In genomic region chr11:102611317-102611705, GRCm38 (mm10) we compare ENCODE assay signal across 17 mouse cellular contexts. TPM values are rescaled to one million over a fixed set of nuclear protein-coding genes. Genes with fewer than 3 reads are reported as not detected.
A peak's percentile ranks its signal among the peaks of the same experiment; 100 is the strongest.
DNase-seq lines count a peak whose midpoint lies in the region; ATAC-seq lines count a peak whose summit lies in the region.
"Had no signal": no experiment of that assay in that cellular context is flagged by ENCODE, and none has a peak within 500 bp of the region (broad histone marks: within the 10 kb centered on the region; RNA-seq: fewer than 3 reads in every experiment).

No protein-coding gene starts in this region.

- no peak overlapping the region for H3K9ac ChIP-seq in hindbrain, embryonic 16.5 days (ENCODE audit: low read depth, low read length)
- no peak overlapping the region for H3K9ac ChIP-seq in midbrain, embryonic 11.5 days (ENCODE audit: low read length)
- H3K9ac ChIP-seq in midbrain, embryonic 15.5 days = no peak overlapping the region
- H3K9ac ChIP-seq in forebrain, embryonic 14.5 days (ENCODE audit: low read length) = no peak overlapping the region
- H3K9ac ChIP-seq in stomach, embryonic 14.5 days (replicated peaks; ENCODE audit: low read depth, low read length) = no peak overlapping the region
- H3K9ac ChIP-seq: liver, embryonic 14.5 days had no signal

- ATAC-seq in hindbrain, embryonic 16.5 days = no peak
- no peak for ATAC-seq in midbrain, embryonic 11.5 days (ENCODE audit: low FRiP score)
- ATAC-seq in midbrain, embryonic 15.5 days (replicated peaks) = no peak
- ATAC-seq in forebrain, embryonic 14.5 days = 0 out of 2 replicates have a peak, but pooled peaks have one; percentile 4
- ATAC-seq in stomach, embryonic 14.5 days (ENCODE audit: insufficient number of reproducible peaks, insufficient read depth, low FRiP score, low read depth) = no peak
- ATAC-seq: inflammation-experienced regulatory T-cells, adult 6 months had no signal

- no peak for DNase-seq in hindbrain, embryonic 10.5 days (ENCODE audit: low spot score)
- DNase-seq in midbrain, embryonic 11.5 days (ENCODE audit: low spot score, missing footprints) = no peak
- DNase-seq in forebrain, embryonic 14.5 days (ENCODE audit: low spot score) = no peak
- DNase-seq in adrenal gland, adult 18-20 months (ENCODE audit: low spot score in 2 of 2) = no peak
- DNase-seq in right cerebral cortex, postnatal 36 days (ENCODE audit: low spot score in 2 of 2) = no peak
- DNase-seq: cerebellum, adult 9-10 months; gastrocnemius, postnatal 36 days; thymus, adult 18-20 months had no signal

- 14% methylated on average over 6 of the region's 6 CpGs for WGBS in hindbrain, embryonic 10.5 days
- 23% methylated on average over 6 of the region's 6 CpGs for WGBS in hindbrain, embryonic 16.5 days
- 11% methylated on average over 6 of the region's 6 CpGs for WGBS in midbrain, embryonic 11.5 days
- WGBS in midbrain, embryonic 15.5 days = 11% methylated on average over 6 of the region's 6 CpGs
- WGBS in forebrain, embryonic 14.5 days = 7% methylated on average over 6 of the region's 6 CpGs
- 16% methylated on average over 6 of the region's 6 CpGs for WGBS in stomach, embryonic 14.5 days

- H3K4me3 ChIP-seq in hindbrain, embryonic 10.5 days = 0 out of 2 replicates have a peak overlapping the region, but pooled peaks have one; percentile 27
- H3K4me3 ChIP-seq in hindbrain, embryonic 16.5 days (ENCODE audit: low read length) = no peak overlapping the region
- H3K4me3 ChIP-seq in midbrain, embryonic 11.5 days (ENCODE audit: low read depth, low read length) = no peak overlapping the region
- H3K4me3 ChIP-seq in midbrain, embryonic 15.5 days = no peak overlapping the region
- H3K4me3 ChIP-seq in forebrain, embryonic 14.5 days (ENCODE audit: low read depth, low read length) = no peak overlapping the region
- no peak overlapping the region for H3K4me3 ChIP-seq in stomach, embryonic 14.5 days (ENCODE audit: low read depth, low read length)

- H3K9me3 ChIP-seq in hindbrain, embryonic 10.5 days = no peaks in the 10 kb centered on the region
- H3K9me3 ChIP-seq in hindbrain, embryonic 16.5 days (ENCODE audit: control insufficient read depth, low read length) = no peaks in the 10 kb centered on the region
- no peaks in the 10 kb centered on the region for H3K9me3 ChIP-seq in midbrain, embryonic 11.5 days (ENCODE audit: control insufficient read depth, low read length)
- H3K9me3 ChIP-seq in midbrain, embryonic 15.5 days = no peaks in the 10 kb centered on the region
- no peaks in the 10 kb centered on the region for H3K9me3 ChIP-seq in forebrain, embryonic 14.5 days (replicated peaks; ENCODE audit: control insufficient read depth, low read length)
- no peaks in the 10 kb centered on the region for H3K9me3 ChIP-seq in stomach, embryonic 14.5 days (ENCODE audit: control insufficient read depth, low read depth, low read length)

- H3K27me3 ChIP-seq in hindbrain, embryonic 10.5 days (ENCODE audit: insufficient read depth, poor library complexity, severe bottlenecking) = peaks cover 40% of the 10 kb centered on the region
- peaks cover 2% of the 10 kb centered on the region for H3K27me3 ChIP-seq in hindbrain, embryonic 16.5 days (replicated peaks; ENCODE audit: control insufficient read depth, insufficient read depth, low read length)
- H3K27me3 ChIP-seq in midbrain, embryonic 11.5 days (ENCODE audit: control insufficient read depth, insufficient read depth, low read length) = no peaks in the 10 kb centered on the region
- H3K27me3 ChIP-seq in midbrain, embryonic 15.5 days (replicated peaks) = no peaks in the 10 kb centered on the region; the same call in 1 of the 2 replicates
- H3K27me3 ChIP-seq in forebrain, embryonic 14.5 days (replicated peaks; ENCODE audit: control insufficient read depth, insufficient read depth, low read length) = no peaks in the 10 kb centered on the region
- H3K27me3 ChIP-seq in stomach, embryonic 14.5 days (ENCODE audit: control insufficient read depth, insufficient read depth, low read length) = no peaks in the 10 kb centered on the region

- no peaks in the 10 kb centered on the region for H3K36me3 ChIP-seq in hindbrain, embryonic 10.5 days
- H3K36me3 ChIP-seq in hindbrain, embryonic 16.5 days (ENCODE audit: control insufficient read depth, insufficient read depth, low read length) = no peaks in the 10 kb centered on the region
- no peaks in the 10 kb centered on the region for H3K36me3 ChIP-seq in midbrain, embryonic 11.5 days (ENCODE audit: control insufficient read depth, insufficient read depth, low read length)
- H3K36me3 ChIP-seq in midbrain, embryonic 15.5 days (replicated peaks) = no peaks in the 10 kb centered on the region
- H3K36me3 ChIP-seq in forebrain, embryonic 14.5 days (ENCODE audit: control insufficient read depth, insufficient read depth, low read length) = no peaks in the 10 kb centered on the region
- H3K36me3 ChIP-seq in stomach, embryonic 14.5 days (ENCODE audit: control insufficient read depth, insufficient read depth, low read length) = no peaks in the 10 kb centered on the region; the same call in 1 of the 2 replicates

- H3K4me2 ChIP-seq in hindbrain, embryonic 16.5 days (ENCODE audit: low read length) = no peak overlapping the region
- no peak overlapping the region for H3K4me2 ChIP-seq in midbrain, embryonic 11.5 days
- no peak overlapping the region for H3K4me2 ChIP-seq in midbrain, embryonic 15.5 days
- H3K4me2 ChIP-seq in forebrain, embryonic 14.5 days (ENCODE audit: low read length) = no peak overlapping the region
- H3K4me2 ChIP-seq in stomach, embryonic 14.5 days (replicated peaks; ENCODE audit: low read depth, low read length) = no peak overlapping the region

- peaks cover 53% of the 10 kb centered on the region for H3K4me1 ChIP-seq in hindbrain, embryonic 10.5 days (replicated peaks)
- H3K4me1 ChIP-seq in hindbrain, embryonic 16.5 days (ENCODE audit: control insufficient read depth, insufficient read depth, low read depth, low read length) = no peaks in the 10 kb centered on the region
- peaks cover 36% of the 10 kb centered on the region for H3K4me1 ChIP-seq in midbrain, embryonic 11.5 days (ENCODE audit: control insufficient read depth, insufficient read depth, low read length)
- H3K4me1 ChIP-seq in midbrain, embryonic 15.5 days = peaks cover 23% of the 10 kb centered on the region
- peaks cover 31% of the 10 kb centered on the region for H3K4me1 ChIP-seq in forebrain, embryonic 14.5 days (ENCODE audit: control insufficient read depth, insufficient read depth, low read length)
- H3K4me1 ChIP-seq in stomach, embryonic 14.5 days (ENCODE audit: control insufficient read depth, insufficient read depth, low read length) = peaks cover 38% of the 10 kb centered on the region

- peak overlapping the region; percentile 82 for H3K27ac ChIP-seq in hindbrain, embryonic 10.5 days
- H3K27ac ChIP-seq in hindbrain, embryonic 16.5 days (ENCODE audit: low read depth, low read length) = no peak overlapping the region
- H3K27ac ChIP-seq in midbrain, embryonic 11.5 days (ENCODE audit: low read depth, low read length) = peak overlapping the region; percentile 58; the same call in 1 of the 2 replicates
- H3K27ac ChIP-seq in midbrain, embryonic 15.5 days = no peak overlapping the region
- H3K27ac ChIP-seq in forebrain, embryonic 14.5 days (ENCODE audit: low read depth, low read length) = peak overlapping the region; percentile 63; the same call in 1 of the 2 replicates
- H3K27ac ChIP-seq in stomach, embryonic 14.5 days (ENCODE audit: low read length) = peak overlapping the region; percentile 40; the same call in 1 of the 2 replicates
- H3K27ac ChIP-seq: liver, embryonic 14.5 days had no signal

RNA-seq across cellular contexts. Expression of gene Fzd2, which starts 7.1 kb away (rescaled TPM):
- 31.8 and 36.9 TPM in 2 replicates for polyA plus RNA-seq in hindbrain, embryonic 10.5 days (2016; fragmentation: Nextera tagmentation; extraction: Ambion mirVana)
- polyA plus RNA-seq in hindbrain, embryonic 16.5 days (2015; fragmentation: Nextera tagmentation; extraction: Ambion mirVana) = 6.0 and 6.7 TPM in 2 replicates
- 27.1 and 27.3 TPM in 2 replicates for polyA plus RNA-seq in midbrain, embryonic 11.5 days (2014; fragmentation: Nextera tagmentation; extraction: Ambion mirVana)
- polyA plus RNA-seq in midbrain, embryonic 15.5 days (2015; fragmentation: Nextera tagmentation; extraction: Ambion mirVana) = 7.4 and 9.5 TPM in 2 replicates
- polyA plus RNA-seq in forebrain, embryonic 14.5 days (2014; fragmentation: Nextera tagmentation; extraction: Ambion mirVana) = 18.6 and 19.2 TPM in 2 replicates
- polyA plus RNA-seq in stomach, embryonic 14.5 days (2014; fragmentation: Nextera tagmentation; extraction: Ambion mirVana) = 30.5 and 30.6 TPM in 2 replicates
- total RNA-seq in adrenal gland, adult 18-20 months (2021) = 1 to 10 TPM; 2.6 to 3.6 TPM
- total RNA-seq: megakaryocyte-erythroid progenitor cell, adult 5-6 weeks had no signal
- polyA plus RNA-seq: inflammation-experienced regulatory T-cells, adult 6 months had no signal

RNA-seq across cellular contexts. Expression of gene Gm11627, which starts 32.0 kb away (rescaled TPM):
- polyA plus RNA-seq in hindbrain, embryonic 10.5 days (2016; fragmentation: Nextera tagmentation; extraction: Ambion mirVana) = 9.0 and 9.1 TPM in 2 replicates
- 2.8 and 4.1 TPM in 2 replicates for polyA plus RNA-seq in hindbrain, embryonic 16.5 days (2015; fragmentation: Nextera tagmentation; extraction: Ambion mirVana)
- polyA plus RNA-seq in midbrain, embryonic 11.5 days (2014; fragmentation: Nextera tagmentation; extraction: Ambion mirVana) = 13.9 and 14.6 TPM in 2 replicates
- polyA plus RNA-seq in midbrain, embryonic 15.5 days (2015; fragmentation: Nextera tagmentation; extraction: Ambion mirVana) = 1.9 and 3.4 TPM in 2 replicates
- polyA plus RNA-seq in forebrain, embryonic 14.5 days (2014; fragmentation: Nextera tagmentation; extraction: Ambion mirVana) = 6.8 and 9.8 TPM in 2 replicates
- polyA plus RNA-seq in stomach, embryonic 14.5 days (2014; fragmentation: Nextera tagmentation; extraction: Ambion mirVana) = 15.9 and 18.9 TPM in 2 replicates
- total RNA-seq in adrenal gland, adult 18-20 months (2021) = not detected
- total RNA-seq: gastrocnemius, postnatal 36 days; megakaryocyte-erythroid progenitor cell, adult 5-6 weeks; neutrophil, adult 5-6 weeks had no signal
- polyA plus RNA-seq: inflammation-experienced regulatory T-cells, adult 6 months had no signal

RNA-seq across cellular contexts. Expression of gene Meioc, which starts 52.2 kb away (rescaled TPM):
- polyA plus RNA-seq in hindbrain, embryonic 10.5 days (2016; fragmentation: Nextera tagmentation; extraction: Ambion mirVana) = 0.17 and 0.57 TPM in 2 replicates
- 0.15 and 0.17 TPM in 2 replicates for polyA plus RNA-seq in hindbrain, embryonic 16.5 days (2015; fragmentation: Nextera tagmentation; extraction: Ambion mirVana)
- polyA plus RNA-seq in midbrain, embryonic 11.5 days (2014; fragmentation: Nextera tagmentation; extraction: Ambion mirVana) = 0.40 and 0.62 TPM in 2 replicates
- 0.13 TPM in 1 of 2 replicates, not detected in the other for polyA plus RNA-seq in midbrain, embryonic 15.5 days (2015; fragmentation: Nextera tagmentation; extraction: Ambion mirVana)
- 0.09 and 0.14 TPM in 2 replicates for polyA plus RNA-seq in forebrain, embryonic 14.5 days (2014; fragmentation: Nextera tagmentation; extraction: Ambion mirVana)
- polyA plus RNA-seq in stomach, embryonic 14.5 days (2014; fragmentation: Nextera tagmentation; extraction: Ambion mirVana) = 0.80 and 1.2 TPM in 2 replicates
- not detected for total RNA-seq in adrenal gland, adult 18-20 months (2021)
- total RNA-seq: gastrocnemius, postnatal 36 days; layer of hippocampus, postnatal 10 days; megakaryocyte-erythroid progenitor cell, adult 5-6 weeks; neutrophil, adult 5-6 weeks had no signal
- polyA plus RNA-seq: small intestine, adult 2 months had no signal

RNA-seq across cellular contexts. Expression of gene Gpatch8, which starts 55.1 kb away (rescaled TPM):
- polyA plus RNA-seq in hindbrain, embryonic 10.5 days (2016; fragmentation: Nextera tagmentation; extraction: Ambion mirVana) = 63.0 and 66.5 TPM in 2 replicates
- polyA plus RNA-seq in hindbrain, embryonic 16.5 days (2015; fragmentation: Nextera tagmentation; extraction: Ambion mirVana) = 52.9 and 60.5 TPM in 2 replicates
- polyA plus RNA-seq in midbrain, embryonic 11.5 days (2014; fragmentation: Nextera tagmentation; extraction: Ambion mirVana) = 42.5 and 43.8 TPM in 2 replicates
- 72.7 and 76.4 TPM in 2 replicates for polyA plus RNA-seq in midbrain, embryonic 15.5 days (2015; fragmentation: Nextera tagmentation; extraction: Ambion mirVana)
- 32.6 and 47.7 TPM in 2 replicates for polyA plus RNA-seq in forebrain, embryonic 14.5 days (2014; fragmentation: Nextera tagmentation; extraction: Ambion mirVana)
- 55.4 and 64.7 TPM in 2 replicates for polyA plus RNA-seq in stomach, embryonic 14.5 days (2014; fragmentation: Nextera tagmentation; extraction: Ambion mirVana)
- 10 to 100 TPM; 24.6 to 29.8 TPM for total RNA-seq in adrenal gland, adult 18-20 months (2021)

Comparison
In these comparisons a context has a peak if more than half of its experiments do, and no peak if none do; other contexts are left out.
1. H3K27ac ChIP-seq: peak in hindbrain, embryonic 10.5 days (single experiment), midbrain, embryonic 11.5 days (single experiment), forebrain, embryonic 14.5 days (single experiment) and stomach, embryonic 14.5 days (single experiment); none in hindbrain, embryonic 16.5 days (single experiment) and midbrain, embryonic 15.5 days (single experiment).